Mouse (Mus musculus) G1E (cell line): ENCODE results near the gene Prrc2c. TPM values are rescaled to one million over a fixed set of nuclear protein-coding genes. Genes with fewer than 3 reads are reported as not detected.

Experiments
- ATAC-seq: 2 replicates; pipeline ENCODE4 v1.8.0; 2016; ENCODE audit warnings: mild to moderate bottlenecking; ENCODE audit not compliant: insufficient number of reproducible peaks, poor library complexity, low FRiP score, severe bottlenecking; ENCODE audit errors: extremely low read depth
- DNase-seq: peaks from one replicate; pipeline ENCODE4 v3.0.0; 2012; ENCODE audit warnings: low spot score
- H3K27me3 ChIP-seq: 2 replicates; pipeline ENCODE4 v1.6.1; 2012; ENCODE audit warnings: mild to moderate bottlenecking, low read length, inconsistent platforms; ENCODE audit not compliant: insufficient read depth
- H3K36me3 ChIP-seq: replicated peaks from 2 replicates; pipeline ENCODE3; 2012; ENCODE audit warnings: mild to moderate bottlenecking, inconsistent platforms
- H3K4me1 ChIP-seq: 2 replicates; pipeline ENCODE4 v1.6.1; 2012; ENCODE audit warnings: low read depth, low read length, inconsistent platforms, mixed read lengths; ENCODE audit not compliant: insufficient read depth
- H3K4me3 ChIP-seq: 2 replicates; pipeline ENCODE4 v1.5.1; 2012; ENCODE audit warnings: low read depth, mild to moderate bottlenecking, inconsistent platforms, low read length, moderate library complexity, mixed read lengths
- H3K9me3 ChIP-seq: replicated peaks from 2 replicates; pipeline ENCODE4 v1.6.1; 2012; ENCODE audit warnings: inconsistent platforms
- CTCF ChIP-seq: IDR thresholded peaks from 2 replicates; pipeline ENCODE4 v1.5.1; 2012; ENCODE audit warnings: low read depth, low read length, inconsistent platforms, mixed read lengths
- GATA1 ChIP-seq: IDR thresholded peaks from 2 replicates; pipeline ENCODE4 v1.6.1; 2012; ENCODE audit warnings: borderline replicate concordance, low read length, inconsistent platforms, mixed read lengths
- GATA2 ChIP-seq: IDR thresholded peaks from 2 replicates; pipeline ENCODE4 v1.6.1; 2012; ENCODE audit warnings: low read depth, low read length, inconsistent platforms, borderline replicate concordance
- POLR2AphosphoS5 ChIP-seq: IDR thresholded peaks from 2 replicates; pipeline ENCODE4 v1.6.1; 2012; ENCODE audit warnings: low read depth, low read length, inconsistent platforms; ENCODE audit not compliant: insufficient replicate concordance
- TAL1 ChIP-seq: conservative IDR thresholded peaks from 2 replicates; pipeline ENCODE4 v1.6.1; 2012; ENCODE audit warnings: low read depth, low read length, inconsistent platforms, mixed read lengths
- polyA plus RNA-seq: library from polyadenylated mRNA; stranded (reverse); fragments of >175 nt; gene quantifications from 2 replicates; pipeline ENCODE4 v1.2.3, GENCODE M21; 2012
- total RNA-seq, 2 experiments: library from RNA; stranded (forward) in 1 of 2; stranded (reverse) in 1 of 2; fragments of 200-1000 nt in 1 of 2; fragments of >200 nt in 1 of 2; fragmentation: Nextera tagmentation in 1 of 2; gene quantifications; 2 replicates each; pipeline ENCODE4 v1.2.3; 2014 to 2017

Prrc2c gene
- total and polyA plus RNA-seq, 3 experiments, result 98.0 to 595 (median 152) TPM

GRCm38 (mm10) chr1:162720645-162721044, 19.7 kb downstream of the Prrc2c start:
- peaks cover 12% of the 10 kb centered on the region for H3K4me1 ChIP-seq
- H3K36me3 ChIP-seq, result peaks cover 78% of the 10 kb centered on the region
- H3K9me3 ChIP-seq, result no peaks in the 10 kb centered on the region
- H3K27me3 ChIP-seq, result no peaks in the 10 kb centered on the region
- H3K4me3 ChIP-seq, result no peak overlapping the region
- no peak for DNase-seq
- no peak for ATAC-seq
- TF ChIP-seq GATA1 (no peak), GATA2 (no peak), TAL1 (no peak), POLR2AphosphoS5 (no peak), CTCF (no peak)

GRCm38 (mm10) chr1:162700389-162701066, 39.8 kb downstream of the Prrc2c start:
- H3K9me3 ChIP-seq, result no peaks in the 10 kb centered on the region
- ATAC-seq (no peak), DNase-seq (no peak)
- peaks cover 88% of the 10 kb centered on the region for H3K36me3 ChIP-seq
- TF ChIP-seq GATA2 (no peak), CTCF (no peak), GATA1 (no peak), TAL1 (no peak), POLR2AphosphoS5 (no peak)
- H3K4me3 ChIP-seq, result no peak overlapping the region
- peaks cover 8% of the 10 kb centered on the region; the same call in 1 of the 2 replicates for H3K4me1 ChIP-seq
- no peaks in the 10 kb centered on the region for H3K27me3 ChIP-seq

GRCm38 (mm10) chr1:162697866-162698265, 42.5 kb downstream of the Prrc2c start:
- no peaks in the 10 kb centered on the region for H3K9me3 ChIP-seq
- H3K36me3 ChIP-seq, result peaks cover 90% of the 10 kb centered on the region
- H3K4me3 ChIP-seq, result no peak overlapping the region
- H3K27me3 ChIP-seq, result no peaks in the 10 kb centered on the region
- ATAC-seq, result no peak
- peaks cover 2% of the 10 kb centered on the region; the same call in 1 of the 2 replicates for H3K4me1 ChIP-seq
- no peak for TF ChIP-seq TAL1
- no peak for TF ChIP-seq CTCF
- TF ChIP-seq GATA2, result no peak
- TF ChIP-seq POLR2AphosphoS5, result no peak
- TF ChIP-seq GATA1, result no peak
- no peak for DNase-seq

- H3K27me3 ChIP-seq, result no peaks in the 10 kb centered on the region
- H3K9me3 ChIP-seq, result no peaks in the 10 kb centered on the region
- TF ChIP-seq CTCF (no peak), GATA1 (no peak), POLR2AphosphoS5 (no peak)
- ATAC-seq (no peak), DNase-seq (no peak)
- peaks cover 91% of the 10 kb centered on the region for H3K36me3 ChIP-seq
- no peak overlapping the region for H3K4me3 ChIP-seq
- 0 out of 2 replicates have a peak, but pooled peaks cover 2% of the 10 kb centered on the region for H3K4me1 ChIP-seq
Measured at GRCm38 (mm10) chr1:162693721-162694120, 46.6 kb downstream of the Prrc2c start.

- no peak for ATAC-seq
Measured at GRCm38 (mm10) chr1:162665486-162666174, 74.7 kb downstream of the Prrc2c start.

GRCm38 (mm10) chr1:162664826-162665475, 75.4 kb downstream of the Prrc2c start:
- TF ChIP-seq GATA2, result no peak
- TF ChIP-seq GATA1, result no peak
- TF ChIP-seq CTCF, result no peak
- no peak for TF ChIP-seq POLR2AphosphoS5
- TF ChIP-seq TAL1, result no peak
- peaks cover 5% of the 10 kb centered on the region; the same call in 1 of the 2 replicates for H3K27me3 ChIP-seq
- H3K9me3 ChIP-seq, result no peaks in the 10 kb centered on the region
- H3K4me3 ChIP-seq, result no peak overlapping the region
- H3K4me1 ChIP-seq, result no peaks in the 10 kb centered on the region; the same call in 1 of the 2 replicates
- H3K36me3 ChIP-seq, result peaks cover 12% of the 10 kb centered on the region
- DNase-seq (peak; percentile 47), ATAC-seq (peak; percentile 75)

More at GRCm38 (mm10) chr1:162665486-162666174, 74.7 kb downstream of the Prrc2c start:
- no peaks in the 10 kb centered on the region for H3K9me3 ChIP-seq
- 0 out of 2 replicates have a peak, but pooled peaks cover 3% of the 10 kb centered on the region for H3K27me3 ChIP-seq
- no peaks in the 10 kb centered on the region; the same call in 1 of the 2 replicates for H3K4me1 ChIP-seq
- peaks cover 19% of the 10 kb centered on the region for H3K36me3 ChIP-seq
- TF ChIP-seq POLR2AphosphoS5, result no peak
- no peak for TF ChIP-seq TAL1
- no peak for TF ChIP-seq GATA2
- TF ChIP-seq GATA1, result no peak
- no peak for TF ChIP-seq CTCF
- DNase-seq, result no peak
- no peak overlapping the region for H3K4me3 ChIP-seq
